Mouse (Mus musculus) neural tube, embryonic 14.5 days (tissue): ENCODE results near the gene Gnmt. TPM values are rescaled to one million over a fixed set of nuclear protein-coding genes. Genes with fewer than 3 reads are reported as not detected.
"Not testable (repeated sequence)": the region's sequence is repeated elsewhere in the genome, so short reads cannot be mapped to it uniquely, and the experiment has no call there.

Experiments used
- ATAC-seq: fragments of 200-750 bp; cut with Nextera tagmentation; 2 replicates; pipeline ENCODE4 v1.8.0; 2017; ENCODE audit warnings: low read depth, mild to moderate bottlenecking, moderate TSS enrichment, moderate library complexity
- H3K27ac ChIP-seq: fragments of 300-500 bp; sonication (generic); 2 replicates; pipeline ENCODE4 v1.5.1; 2014; ENCODE audit warnings: low read depth, mild to moderate bottlenecking, control low read depth, low read length, moderate library complexity, mixed read lengths
- H3K27me3 ChIP-seq: fragments of 300-500 bp; sonication (generic); 2 replicates; pipeline ENCODE4 v1.6.1; 2014; ENCODE audit warnings: low read length; ENCODE audit not compliant: control insufficient read depth, insufficient read depth
- H3K36me3 ChIP-seq: fragments of 300-500 bp; sonication (generic); 2 replicates; pipeline ENCODE4 v1.6.1; 2014; ENCODE audit warnings: low read length, mixed read lengths; ENCODE audit not compliant: control insufficient read depth, insufficient read depth
- H3K4me1 ChIP-seq: fragments of 300-500 bp; sonication (generic); 2 replicates; pipeline ENCODE4 v1.6.1; 2014; ENCODE audit warnings: low read length; ENCODE audit not compliant: control insufficient read depth, insufficient read depth
- H3K4me2 ChIP-seq: fragments of 300-500 bp; sonication (generic); 2 replicates; pipeline ENCODE4 v1.6.1; 2014; ENCODE audit warnings: mild to moderate bottlenecking, low read depth, low read length, control low read depth
- H3K4me3 ChIP-seq: fragments of 300-500 bp; sonication (generic); 2 replicates; pipeline ENCODE4 v1.5.1; 2014; ENCODE audit warnings: low read depth, low read length, control low read depth, mixed read lengths
- H3K9ac ChIP-seq: fragments of 300-500 bp; sonication (generic); replicated peaks from 2 replicates; pipeline ENCODE4 v1.6.1; 2014; ENCODE audit warnings: low read depth, mild to moderate bottlenecking, control low read depth, low read length, mixed read lengths
- H3K9me3 ChIP-seq: fragments of 300-500 bp; sonication (generic); 2 replicates; pipeline ENCODE4 v1.6.1; 2016; ENCODE audit warnings: low read length; ENCODE audit not compliant: control insufficient read depth
- WGBS: fragments of 180-500 bp; shearing (Covaris S2); extraction: QIAGEN DNeasy Blood & Tissue Kit; methylation state at CpG from one replicate; pipeline ENCODE4 v1.1.7; 2014; 5-methylcytosine and 5-hydroxymethylcytosine counted together
- polyA plus RNA-seq: library from polyadenylated mRNA; unstranded; fragments of >200 nt; fragmentation: Nextera tagmentation; extraction: Ambion mirVana; gene quantifications from 2 replicates; pipeline ENCODE4 v1.2.1, GENCODE M21; 2014

Gnmt gene
- polyA plus RNA-seq, 1 experiment from 2014 or later = 2.1 TPM

DNA sequence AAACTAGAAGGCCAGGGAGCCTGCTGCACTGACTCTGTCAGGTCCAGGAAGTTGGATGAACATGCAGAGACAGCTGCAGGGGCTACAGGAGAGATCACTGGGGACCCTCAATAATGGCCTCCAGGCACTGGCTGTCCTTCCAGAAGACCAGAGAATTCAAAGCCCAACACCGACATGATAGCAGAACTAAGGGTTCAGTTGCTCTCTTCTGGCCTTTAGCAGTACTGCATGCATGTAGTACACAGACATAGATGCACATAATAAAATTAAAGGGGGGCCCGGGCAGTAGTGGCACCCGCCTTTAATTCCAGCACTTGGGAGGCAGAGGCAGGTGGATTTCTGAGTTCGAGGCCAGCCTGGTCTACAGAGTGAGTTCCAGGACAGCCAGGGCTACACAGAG, 42.1 kb upstream of the Gnmt start:
- H3K4me1 ChIP-seq = peaks cover 11% of the 10 kb centered on the region
- H3K36me3 ChIP-seq = peaks cover 15% of the 10 kb centered on the region
- no peak overlapping the region for H3K9ac ChIP-seq
- H3K9me3 ChIP-seq = no peaks in the 10 kb centered on the region
- no peak overlapping the region for H3K4me3 ChIP-seq
- ATAC-seq = no peak
- no peak overlapping the region for H3K27ac ChIP-seq
- H3K4me2 ChIP-seq = no peak overlapping the region
- H3K27me3 ChIP-seq = no peaks in the 10 kb centered on the region
- WGBS = 85% methylated on average over 4 of the region's 4 CpGs

DNA sequence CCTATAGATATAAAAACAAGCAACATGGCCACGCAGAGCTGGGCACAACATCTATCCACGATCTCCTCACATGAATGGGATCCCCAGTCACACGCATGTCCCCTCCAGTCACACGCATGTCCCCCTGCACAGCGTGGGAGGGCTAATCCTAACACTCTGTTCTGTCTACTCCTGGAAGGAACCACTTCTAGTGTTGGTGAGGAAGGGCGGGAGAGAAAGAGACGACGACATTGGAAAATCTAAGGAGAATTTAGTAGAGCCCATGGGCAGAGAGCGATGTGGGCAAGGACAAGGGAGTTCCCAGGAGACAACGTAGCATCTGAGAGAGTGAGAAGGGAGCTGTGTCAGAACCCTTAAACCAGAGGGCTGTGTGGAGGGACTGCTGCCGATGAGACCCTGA, 41.6 kb upstream of the Gnmt start:
- no peak for ATAC-seq
- Histone ChIP-seq H3K4me3 (no peak overlapping the region), H3K27me3 (no peaks in the 10 kb centered on the region), H3K36me3 (peaks cover 10% of the 10 kb centered on the region), H3K27ac (no peak overlapping the region), H3K4me2 (no peak overlapping the region), H3K9ac (no peak overlapping the region), H3K9me3 (no peaks in the 10 kb centered on the region), H3K4me1 (peaks cover 11% of the 10 kb centered on the region)
- 90% methylated on average over 11 of the region's 11 CpGs for WGBS

DNA sequence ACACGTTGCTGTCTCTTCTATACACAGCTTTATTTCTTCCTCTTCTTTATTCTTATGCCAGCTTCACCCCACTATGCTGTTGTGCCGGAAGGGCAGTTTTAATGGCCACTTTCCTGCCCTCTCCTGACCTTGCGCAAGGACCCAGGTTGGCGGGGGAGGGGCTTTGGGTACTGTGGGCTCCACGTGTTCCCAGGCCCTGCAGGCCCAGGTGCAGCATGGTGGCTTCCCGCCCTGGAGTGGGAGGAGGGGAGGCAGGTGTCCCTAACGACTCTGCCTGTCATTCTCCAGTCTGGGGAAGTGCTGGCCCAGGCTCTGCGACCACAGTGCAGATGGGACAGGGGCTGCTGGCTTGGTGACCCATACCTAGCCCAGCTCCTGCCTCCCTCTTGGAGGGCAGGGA, 38.9 kb upstream of the Gnmt start:
- no peak overlapping the region for H3K4me3 ChIP-seq
- H3K36me3 ChIP-seq = no peaks in the 10 kb centered on the region
- H3K4me2 ChIP-seq = no peak overlapping the region
- peaks cover 5% of the 10 kb centered on the region; the same call in 1 of the 2 replicates for H3K4me1 ChIP-seq
- ATAC-seq = no peak
- no peaks in the 10 kb centered on the region for H3K9me3 ChIP-seq
- WGBS = 43% methylated on average over 8 of the region's 8 CpGs
- H3K9ac ChIP-seq = no peak overlapping the region
- no peak overlapping the region for H3K27ac ChIP-seq
- no peaks in the 10 kb centered on the region for H3K27me3 ChIP-seq

DNA sequence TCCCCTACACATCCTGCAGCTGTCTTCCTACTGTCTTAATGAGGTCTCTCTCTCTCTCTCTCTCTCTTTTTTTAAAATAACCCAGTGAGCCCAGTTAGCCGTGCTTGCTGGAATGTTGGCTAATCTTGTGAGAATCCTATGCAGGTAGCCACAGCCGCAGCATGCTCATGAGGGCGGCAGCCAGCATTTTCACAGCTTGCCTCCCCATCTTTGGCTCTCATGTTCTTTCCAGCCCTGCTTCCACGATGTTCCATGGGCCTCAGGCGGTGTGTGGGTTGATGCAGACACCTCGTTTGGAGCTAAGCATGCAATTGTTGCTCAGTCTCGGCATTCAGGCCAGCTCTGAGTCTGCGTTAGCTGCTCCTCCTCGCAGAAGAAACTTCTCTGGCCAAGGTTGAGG, 35.9 kb upstream of the Gnmt start:
- not testable (repeated sequence) for H3K27ac ChIP-seq, ATAC-seq, H3K36me3 ChIP-seq, H3K9ac ChIP-seq, H3K9me3 ChIP-seq, H3K4me3 ChIP-seq, H3K4me1 ChIP-seq, H3K4me2 ChIP-seq, H3K27me3 ChIP-seq
- 76% methylated on average over 8 of the region's 9 CpGs for WGBS

DNA sequence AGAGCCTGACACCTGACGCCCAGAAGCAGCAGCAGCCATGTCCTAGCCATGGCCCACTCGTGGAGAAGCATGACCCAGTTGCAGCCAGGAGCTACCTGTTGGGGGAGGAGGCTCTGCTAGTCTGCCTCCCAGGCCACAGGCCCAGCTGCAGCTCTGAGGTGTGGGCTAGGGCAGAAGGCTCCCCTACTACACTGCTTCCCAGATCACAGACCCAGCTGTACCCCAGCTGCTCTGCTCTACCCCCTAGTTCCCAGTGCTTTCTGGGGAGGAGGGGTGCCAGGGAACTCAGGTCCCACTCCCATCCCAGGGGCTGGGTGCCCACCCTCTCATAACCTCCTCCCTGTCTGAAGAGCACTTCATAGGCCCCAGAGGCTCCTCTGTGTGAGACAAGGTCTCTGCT, 34.6 kb upstream of the Gnmt start, which contains the start of gene Ptcra:
Gene Ptcra (minus strand): TSS at position 169 of the 400 bp plus-strand sequence.
- no peaks in the 10 kb centered on the region for H3K27me3 ChIP-seq

DNA sequence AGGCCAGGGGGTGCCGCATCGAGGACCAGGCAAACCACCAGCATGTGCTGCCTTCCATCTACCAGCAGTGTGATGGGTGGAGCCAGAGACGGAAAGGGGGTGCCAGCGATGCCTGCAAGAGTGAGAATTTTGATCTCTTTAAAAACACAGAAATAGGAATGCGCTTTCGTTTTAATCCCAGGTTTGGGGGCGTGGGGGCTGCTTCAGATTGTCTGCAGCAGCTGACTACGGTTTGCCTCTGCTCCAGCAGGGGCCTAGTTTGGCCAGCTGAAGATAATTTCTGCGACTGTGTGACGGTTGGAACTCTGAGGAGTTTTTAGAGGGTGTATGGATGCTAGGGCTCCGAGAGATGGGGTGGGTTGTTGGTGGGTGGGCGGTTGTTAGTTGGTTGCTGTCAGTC, 29.8 kb upstream of the Gnmt start:
- Histone ChIP-seq H3K9me3 (no peaks in the 10 kb centered on the region), H3K4me3 (no peak overlapping the region), H3K27ac (no peak overlapping the region), H3K4me1 (no peaks in the 10 kb centered on the region), H3K4me2 (no peak overlapping the region), H3K9ac (no peak overlapping the region), H3K36me3 (no peaks in the 10 kb centered on the region), H3K27me3 (no peaks in the 10 kb centered on the region)
- no peak for ATAC-seq
- WGBS = 85% methylated on average over 12 of the region's 12 CpGs

More for the DNA sequence above, 34.6 kb upstream of the Gnmt start, which contains the start of gene Ptcra:
- H3K4me2 ChIP-seq = no peak within 1 kb of the TSS
- no peak within 1 kb of the TSS for H3K27ac ChIP-seq
- 60% methylated on average over 2 of the region's 2 CpGs for WGBS
- H3K36me3 ChIP-seq = no peaks in the 10 kb centered on the region
- no peak within 1 kb of the TSS for H3K4me3 ChIP-seq
- no peaks in the 10 kb centered on the region for H3K9me3 ChIP-seq
- H3K4me1 ChIP-seq = no peaks in the 10 kb centered on the region
- no peak for ATAC-seq
- no peak within 1 kb of the TSS for H3K9ac ChIP-seq

DNA sequence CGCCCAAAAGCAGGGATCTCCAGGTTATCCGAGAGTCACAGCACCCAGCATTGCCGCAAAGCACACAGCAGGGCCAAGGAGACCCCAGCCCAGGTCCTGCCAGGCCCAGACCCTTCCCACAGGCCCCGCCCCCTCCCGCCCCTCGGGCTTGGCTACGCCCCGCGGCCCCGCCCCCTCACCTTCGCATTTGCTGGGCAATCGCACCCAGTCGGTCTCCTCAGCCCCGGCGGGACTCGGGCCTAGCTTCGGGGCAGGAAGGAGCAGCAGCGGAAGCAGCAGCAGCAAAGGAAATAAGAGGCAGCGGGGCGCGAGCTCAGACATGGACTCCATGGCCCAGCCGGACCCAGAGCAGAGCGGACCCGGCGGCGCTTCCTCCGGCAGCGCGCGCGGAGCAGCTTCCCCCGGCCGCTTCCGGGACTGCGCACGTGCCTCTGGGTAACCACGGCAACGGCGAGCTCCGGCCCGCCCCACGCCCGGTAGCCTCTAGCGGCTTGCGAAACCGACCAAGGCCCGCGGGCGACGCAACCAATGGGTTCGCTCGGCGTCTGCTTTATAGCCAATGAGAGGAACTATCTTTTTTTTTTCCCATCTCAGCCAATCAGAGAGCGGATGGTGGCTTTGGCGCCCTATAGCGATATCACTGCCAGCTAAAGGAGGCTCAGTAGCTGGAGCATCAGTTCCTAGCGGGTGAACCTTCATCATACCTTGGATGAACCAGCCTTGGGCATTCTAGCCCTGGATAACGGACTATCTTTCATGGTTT, 23.0 kb upstream of the Gnmt start, which contains the start of gene Cnpy3:
Gene Cnpy3 (minus strand): TSS at position 421 of the 763 bp plus-strand sequence.
- peak within 1 kb of the TSS; percentile 69 for H3K9ac ChIP-seq
- no peaks in the 10 kb centered on the region for H3K27me3 ChIP-seq
- under 1% methylated on average over 58 of the region's 58 CpGs for WGBS

DNA sequence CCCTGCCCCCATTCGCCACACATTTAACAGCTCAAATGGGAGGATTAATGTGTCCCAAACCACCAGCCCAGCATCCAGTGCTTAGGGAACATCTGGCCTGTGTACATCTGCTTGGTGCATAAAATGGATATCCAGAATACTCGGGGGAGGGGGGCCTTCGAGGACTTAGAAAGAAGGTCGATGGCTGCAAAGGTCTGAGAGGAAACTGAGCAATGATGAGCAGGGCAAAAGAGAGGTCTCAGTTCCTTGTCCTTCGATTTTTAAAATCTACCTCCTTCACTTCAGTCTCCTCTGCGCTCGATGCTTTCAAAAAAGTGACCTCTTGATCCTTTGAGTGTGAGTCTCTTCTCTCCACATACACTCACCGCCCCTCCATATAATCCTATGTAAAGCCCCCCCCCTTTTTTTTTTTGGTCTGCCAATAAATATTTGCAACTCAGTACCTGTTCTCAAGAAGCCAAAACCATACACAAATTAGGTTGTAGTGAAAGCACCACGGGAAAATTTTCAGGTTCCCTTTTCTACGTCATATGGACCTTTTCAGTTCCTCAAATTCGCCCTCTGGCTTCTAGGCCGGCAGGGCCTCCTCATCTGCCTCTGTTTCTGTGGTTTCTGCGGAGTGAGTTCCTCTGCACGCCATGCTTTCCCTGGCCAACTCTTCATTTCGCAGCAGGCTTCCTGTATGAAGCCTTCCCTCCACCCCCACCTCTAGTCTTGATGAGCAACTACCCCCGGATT, 22.3 kb upstream of the Gnmt start:
- H3K4me3 ChIP-seq = peak overlapping the region; percentile 73
- WGBS = 27% methylated on average over 16 of the region's 16 CpGs
- no peaks in the 10 kb centered on the region for H3K27me3 ChIP-seq
- H3K36me3 ChIP-seq = no peaks in the 10 kb centered on the region
- H3K9me3 ChIP-seq = no peaks in the 10 kb centered on the region
- ATAC-seq = no peak
- peak overlapping the region; percentile 85 for H3K27ac ChIP-seq
- peak overlapping the region; percentile 69 for H3K9ac ChIP-seq
- peak overlapping the region; percentile 78 for H3K4me2 ChIP-seq
- peaks cover 7% of the 10 kb centered on the region for H3K4me1 ChIP-seq

More for the DNA sequence above, 23.0 kb upstream of the Gnmt start, which contains the start of gene Cnpy3:
- H3K4me1 ChIP-seq = peaks cover 7% of the 10 kb centered on the region
- peak within 1 kb of the TSS; percentile 85 for H3K27ac ChIP-seq
- H3K4me3 ChIP-seq = peak within 1 kb of the TSS; percentile 73
- H3K9me3 ChIP-seq = no peaks in the 10 kb centered on the region
- peak; percentile 98 for ATAC-seq
- H3K4me2 ChIP-seq = peak within 1 kb of the TSS; percentile 78
- no peaks in the 10 kb centered on the region for H3K36me3 ChIP-seq

DNA sequence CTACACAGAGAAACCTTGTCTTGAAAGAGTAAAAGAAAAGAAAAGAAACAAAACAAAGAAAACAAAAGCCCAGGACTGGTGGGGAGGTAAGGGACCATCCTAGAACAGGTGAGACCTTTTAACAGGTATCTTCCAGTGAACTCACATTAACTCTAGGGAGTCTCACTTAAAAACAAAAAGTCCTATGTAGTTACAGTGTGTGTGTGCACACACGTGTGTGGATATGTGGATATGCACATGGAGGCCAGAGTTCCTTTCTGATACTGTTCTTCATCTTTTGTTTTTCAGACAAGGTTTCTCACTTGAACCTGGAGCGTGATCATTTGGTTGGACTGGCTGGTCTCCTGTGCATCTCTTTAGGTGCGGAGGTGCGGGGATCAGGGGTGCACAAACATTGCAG, 21.6 kb upstream of the Gnmt start:
- peak overlapping the region; percentile 78 for H3K4me2 ChIP-seq
- no peaks in the 10 kb centered on the region for H3K27me3 ChIP-seq
- H3K4me1 ChIP-seq = peaks cover 7% of the 10 kb centered on the region
- H3K9me3 ChIP-seq = no peaks in the 10 kb centered on the region
- WGBS = 78% methylated on average over 4 of the region's 4 CpGs
- peak overlapping the region; percentile 69 for H3K9ac ChIP-seq
- 0 out of 2 replicates have a peak overlapping the region, but pooled peaks have one; percentile 73 for H3K4me3 ChIP-seq
- H3K36me3 ChIP-seq = no peaks in the 10 kb centered on the region
- no peak overlapping the region for H3K27ac ChIP-seq
- ATAC-seq = no peak
